Comparison of ENCODE assay signal across 23 mouse cellular contexts in the genomic region with DNA sequence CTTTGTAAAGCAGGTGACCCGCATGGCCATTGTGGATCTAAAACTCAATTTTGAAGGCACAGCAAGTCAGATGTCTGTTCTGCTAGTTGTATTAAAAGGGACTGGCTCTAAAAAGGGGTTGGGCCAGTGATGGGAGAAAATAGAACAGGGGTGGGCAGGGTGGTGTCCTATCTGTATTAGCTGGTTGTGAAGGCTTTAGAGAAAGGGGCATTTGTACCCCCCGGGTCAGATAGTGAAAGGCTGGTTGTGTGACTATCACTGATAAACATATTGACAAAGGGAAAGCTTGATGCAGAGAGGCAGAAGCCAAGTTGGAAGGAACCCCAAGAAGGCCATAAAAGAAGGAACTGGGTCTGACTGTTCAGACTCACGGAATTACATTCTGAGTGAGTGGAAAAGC. TPM values are rescaled to one million over a fixed set of nuclear protein-coding genes. Genes with fewer than 3 reads are reported as not detected.
DNase-seq lines count a peak whose midpoint lies in the region; ATAC-seq and TF ChIP-seq lines count a peak whose summit lies in the region.
"Had no signal": no experiment of that assay in that cellular context is flagged by ENCODE, and none has a peak within 500 bp of the region (broad histone marks: within the 10 kb centered on the region; RNA-seq: fewer than 3 reads in every experiment).

No protein-coding gene starts in this region.

- H3K4me2 ChIP-seq in lung, embryonic 14.5 days: peak overlapping the region; percentile 3; the same call in 1 of the 2 replicates
- H3K4me2 ChIP-seq in lung, postnatal 0 days (replicated peaks; ENCODE audit: low read depth, low read length): no peak overlapping the region
- peak overlapping the region; percentile 97 for H3K4me2 ChIP-seq in liver, embryonic 13.5 days
- peak overlapping the region; percentile 21 for H3K4me2 ChIP-seq in myocyte (ENCODE audit: low read depth)
- H3K4me2 ChIP-seq in midbrain, embryonic 14.5 days (ENCODE audit: low read length): no peak overlapping the region
- H3K4me2 ChIP-seq: embryonic facial prominence, embryonic 12.5 days; hindbrain, embryonic 13.5 days; kidney, embryonic 15.5 days; limb, embryonic 12.5 days; lung, embryonic 15.5 days; midbrain, embryonic 15.5 days had no signal

- H3K9ac ChIP-seq in heart, adult 2 months (ENCODE audit: low read depth, low read length): no peak overlapping the region
- H3K9ac ChIP-seq in lung, embryonic 14.5 days: no peak overlapping the region; the same call in 1 of the 2 replicates
- H3K9ac ChIP-seq in lung, postnatal 0 days (replicated peaks; ENCODE audit: low read depth): no peak overlapping the region
- peak overlapping the region; percentile 61 for H3K9ac ChIP-seq in liver, embryonic 13.5 days
- no peak overlapping the region for H3K9ac ChIP-seq in midbrain, embryonic 14.5 days (replicated peaks; ENCODE audit: low read length)
- H3K9ac ChIP-seq: embryonic facial prominence, embryonic 12.5 days; forebrain, postnatal 0 days; hindbrain, embryonic 13.5 days; kidney, embryonic 15.5 days; limb, embryonic 12.5 days; lung, embryonic 15.5 days; midbrain, embryonic 15.5 days had no signal

- H3K4me1 ChIP-seq in heart, embryonic 10.5 days: peaks cover 53% of the 10 kb centered on the region
- H3K4me1 ChIP-seq in heart, adult 2 months (ENCODE audit: control insufficient read depth, insufficient read depth, low read length): peaks cover 13% of the 10 kb centered on the region
- peaks cover 22% of the 10 kb centered on the region for H3K4me1 ChIP-seq in lung, embryonic 14.5 days (ENCODE audit: insufficient read depth)
- peaks cover 5% of the 10 kb centered on the region; the same call in 1 of the 2 replicates for H3K4me1 ChIP-seq in lung, postnatal 0 days (ENCODE audit: insufficient read depth, low read depth, low read length)
- peaks cover 83% of the 10 kb centered on the region for H3K4me1 ChIP-seq in liver, embryonic 13.5 days (replicated peaks)
- peaks cover 21% of the 10 kb centered on the region; the same call in 1 of the 2 replicates for H3K4me1 ChIP-seq in midbrain, embryonic 14.5 days (ENCODE audit: control insufficient read depth, insufficient read depth, low read length)

- H3K36me3 ChIP-seq in heart, embryonic 10.5 days: peaks cover 6% of the 10 kb centered on the region; the same call in 1 of the 2 replicates
- H3K36me3 ChIP-seq in heart, adult 2 months (ENCODE audit: control insufficient read depth, insufficient read depth, low read length): no peaks in the 10 kb centered on the region
- H3K36me3 ChIP-seq in lung, embryonic 14.5 days (ENCODE audit: insufficient read depth): no peaks in the 10 kb centered on the region; the same call in 1 of the 2 replicates
- no peaks in the 10 kb centered on the region for H3K36me3 ChIP-seq in lung, postnatal 0 days (ENCODE audit: insufficient read depth, low read length)
- H3K36me3 ChIP-seq in liver, embryonic 13.5 days: peaks cover 11% of the 10 kb centered on the region; the same call in 1 of the 2 replicates
- no peaks in the 10 kb centered on the region for H3K36me3 ChIP-seq in myocyte (ENCODE audit: control insufficient read depth, insufficient read depth)
- H3K36me3 ChIP-seq in midbrain, embryonic 14.5 days (ENCODE audit: control insufficient read depth, insufficient read depth, low read length): no peaks in the 10 kb centered on the region
- H3K36me3 ChIP-seq: lung, embryonic 15.5 days; midbrain, embryonic 15.5 days had no signal

- H3K79me2 ChIP-seq in heart, adult 2 months (replicated peaks; ENCODE audit: control insufficient read depth, insufficient read depth, low read length): peaks cover 1% of the 10 kb centered on the region; the same call in 1 of the 2 replicates
- H3K79me2 ChIP-seq in myocyte (ENCODE audit: control insufficient read depth, insufficient read depth): peaks cover 88% of the 10 kb centered on the region

- TF ChIP-seq CTCF in heart, adult 2 months (IDR thresholded peaks at IDR 0.05): no peak
- no peak for TF ChIP-seq CTCF in lung, embryonic 14.5 days (IDR thresholded peaks at IDR 0.05; ENCODE audit: low read depth)
- no peak for TF ChIP-seq CTCF in lung, postnatal 0 days (IDR thresholded peaks at IDR 0.05)

- no peaks in the 10 kb centered on the region for H3K27me3 ChIP-seq in heart, embryonic 10.5 days (ENCODE audit: insufficient read depth, poor library complexity, severe bottlenecking)
- H3K27me3 ChIP-seq in heart, adult 2 months (ENCODE audit: control insufficient read depth, insufficient read depth, low read length): no peaks in the 10 kb centered on the region
- H3K27me3 ChIP-seq in lung, embryonic 14.5 days (ENCODE audit: insufficient read depth, low read length): no peaks in the 10 kb centered on the region
- H3K27me3 ChIP-seq in lung, postnatal 0 days (replicated peaks; ENCODE audit: insufficient read depth, low read length): no peaks in the 10 kb centered on the region
- H3K27me3 ChIP-seq in liver, embryonic 13.5 days: no peaks in the 10 kb centered on the region
- no peaks in the 10 kb centered on the region for H3K27me3 ChIP-seq in myocyte (ENCODE audit: control insufficient read depth, insufficient read depth, insufficient read length)
- no peaks in the 10 kb centered on the region for H3K27me3 ChIP-seq in midbrain, embryonic 14.5 days (ENCODE audit: control insufficient read depth, insufficient read depth, low read length)
- H3K27me3 ChIP-seq: embryonic facial prominence, embryonic 12.5 days; hindbrain, embryonic 13.5 days; kidney, embryonic 15.5 days; limb, embryonic 12.5 days; lung, embryonic 15.5 days; midbrain, embryonic 15.5 days had no signal

- no peaks in the 10 kb centered on the region for H3K9me3 ChIP-seq in heart, embryonic 10.5 days
- no peaks in the 10 kb centered on the region for H3K9me3 ChIP-seq in lung, embryonic 14.5 days (ENCODE audit: low read depth, low read length)
- H3K9me3 ChIP-seq in lung, postnatal 0 days (ENCODE audit: low read length): no peaks in the 10 kb centered on the region
- H3K9me3 ChIP-seq in liver, embryonic 13.5 days (replicated peaks): no peaks in the 10 kb centered on the region
- H3K9me3 ChIP-seq in midbrain, embryonic 14.5 days (ENCODE audit: control insufficient read depth, low read length): no peaks in the 10 kb centered on the region
- H3K9me3 ChIP-seq: embryonic facial prominence, embryonic 12.5 days; hindbrain, embryonic 13.5 days; kidney, embryonic 15.5 days; limb, embryonic 12.5 days; lung, embryonic 15.5 days; midbrain, embryonic 15.5 days had no signal

- TF ChIP-seq EP300 in heart, adult 2 months (IDR thresholded peaks at IDR 0.05; ENCODE audit: insufficient read depth, low read depth, low read length): no peak
- no peak for TF ChIP-seq EP300 in lung, postnatal 0 days (IDR thresholded peaks at IDR 0.05)

- TF ChIP-seq POLR2A in heart, adult 2 months (IDR thresholded peaks at IDR 0.05; ENCODE audit: insufficient read depth, low read depth, low read length): no peak
- TF ChIP-seq POLR2A in myocyte (IDR thresholded peaks at IDR 0.05; ENCODE audit: insufficient read length, low read depth): no peak

- H3ac ChIP-seq in myocyte (ENCODE audit: control insufficient read depth, insufficient read length): no peak overlapping the region

- ATAC-seq in lung, embryonic 14.5 days (ENCODE audit: insufficient read depth): no peak
- ATAC-seq in lung, postnatal 0 days: no peak
- peak; percentile 77 for ATAC-seq in liver, embryonic 13.5 days (ENCODE audit: low read depth)
- ATAC-seq in midbrain, embryonic 14.5 days (ENCODE audit: low FRiP score, low TSS enrichment): no peak
- ATAC-seq: CD4-positive, CD25-positive, alpha-beta regulatory T cell, adult 4 months; forebrain, postnatal 0 days; intestine, embryonic 16.5 days; midbrain, embryonic 15.5 days had no signal

- no peak for DNase-seq in heart, embryonic 10.5 days (ENCODE audit: low spot score)
- DNase-seq in heart, adult 2 months: no peak
- no peak for DNase-seq in lung, embryonic 14.5 days
- no peak for DNase-seq in lung, postnatal 0 days (ENCODE audit: low spot score)
- peak; percentile 73 for DNase-seq in liver, embryonic 13.5 days
- no peak for DNase-seq in cerebellum, postnatal 4 days (ENCODE audit: low spot score in 2 of 2)
- DNase-seq in midbrain, embryonic 14.5 days: no peak
- DNase-seq: adrenal gland, postnatal 25 days; cerebellum, adult 2 months; forebrain, postnatal 0 days; kidney, postnatal 4 days; right cerebral cortex, postnatal 4 days had no signal

- peak overlapping the region; percentile 3; the same call in 1 of the 2 replicates for H3K27ac ChIP-seq in heart, embryonic 10.5 days
- H3K27ac ChIP-seq in heart, adult 2 months: no peak overlapping the region
- no peak overlapping the region for H3K27ac ChIP-seq in lung, embryonic 14.5 days (ENCODE audit: low read depth)
- H3K27ac ChIP-seq in lung, postnatal 0 days (ENCODE audit: low read length): no peak overlapping the region
- H3K27ac ChIP-seq in liver, embryonic 13.5 days: peak overlapping the region; percentile 84
- H3K27ac ChIP-seq in midbrain, embryonic 14.5 days (replicated peaks; ENCODE audit: low read depth, low read length): no peak overlapping the region
- H3K27ac ChIP-seq: embryonic facial prominence, embryonic 12.5 days; hindbrain, embryonic 13.5 days; kidney, embryonic 15.5 days; limb, embryonic 12.5 days; lung, embryonic 15.5 days; macrophage; midbrain, embryonic 15.5 days; stomach, postnatal 0 days had no signal

- no peak overlapping the region for H3K4me3 ChIP-seq in heart, embryonic 10.5 days
- no peak overlapping the region for H3K4me3 ChIP-seq in heart, adult 2 months
- H3K4me3 ChIP-seq in lung, embryonic 14.5 days (ENCODE audit: low read depth, low read length): no peak overlapping the region
- H3K4me3 ChIP-seq in lung, postnatal 0 days (ENCODE audit: low read depth, low read length): no peak overlapping the region
- peak overlapping the region; percentile 38 for H3K4me3 ChIP-seq in liver, embryonic 13.5 days (replicated peaks)
- H3K4me3 ChIP-seq in myocyte: no peak overlapping the region
- no peak overlapping the region for H3K4me3 ChIP-seq in midbrain, embryonic 14.5 days (replicated peaks; ENCODE audit: low read depth, low read length)
- H3K4me3 ChIP-seq: embryonic facial prominence, embryonic 12.5 days; hindbrain, embryonic 13.5 days; kidney, embryonic 15.5 days; limb, embryonic 12.5 days; lung, embryonic 15.5 days; midbrain, embryonic 15.5 days had no signal

- intact Hi-C loops in heart, adult 2 months (cut with DNase I): no loop called here

- 76% methylated on average over 3 of the region's 3 CpGs for WGBS in heart, embryonic 10.5 days
- 76% methylated on average over 3 of the region's 3 CpGs for WGBS in heart, adult 2 months
- 79% methylated on average over 3 of the region's 3 CpGs for WGBS in lung, embryonic 14.5 days
- WGBS in lung, postnatal 0 days: 69% methylated on average over 3 of the region's 3 CpGs
- WGBS in liver, embryonic 13.5 days (ENCODE audit: insufficient replicate concordance): 21% methylated on average over 3 of the region's 3 CpGs
- 91% methylated on average over 3 of the region's 3 CpGs for WGBS in midbrain, embryonic 14.5 days

RNA-seq across cellular contexts. Expression of a gene that starts 4.2 kb away (rescaled TPM):
- 12.6 and 21.0 TPM in 2 replicates for polyA plus RNA-seq in heart, embryonic 10.5 days (2016; fragmentation: Nextera tagmentation; extraction: Ambion mirVana)
- total RNA-seq in heart, adult 2 months (2021): 10 to 100 TPM; 12.3 to 13.4 TPM
- 4.8 and 7.5 TPM in 2 replicates for polyA plus RNA-seq in heart, adult 2 months (2012; rRNA removed)
- polyA plus RNA-seq in lung, embryonic 14.5 days (2014; fragmentation: Nextera tagmentation; extraction: Ambion mirVana): 29.0 and 29.9 TPM in 2 replicates
- polyA plus RNA-seq in lung, postnatal 0 days (2015; fragmentation: Nextera tagmentation; extraction: Ambion mirVana): 22.5 and 23.7 TPM in 2 replicates
- 9.8 and 10.1 TPM in 2 replicates for polyA plus RNA-seq in liver, embryonic 13.5 days (2015; fragmentation: Nextera tagmentation; extraction: Ambion mirVana)
- 17.2 TPM for polyA plus RNA-seq in myocyte (2012; fragmentation: generic; extraction: Trizol)
- polyA plus RNA-seq in midbrain, embryonic 14.5 days (2014; fragmentation: Nextera tagmentation; extraction: Ambion mirVana): 14.0 and 16.0 TPM in 2 replicates

RNA-seq across cellular contexts. Expression of a gene that starts 34.1 kb away (rescaled TPM):
- polyA plus RNA-seq in heart, embryonic 10.5 days (2016; fragmentation: Nextera tagmentation; extraction: Ambion mirVana): 88.5 and 109 TPM in 2 replicates
- 10 to 100 TPM; 34.1 to 43.7 TPM for total RNA-seq in heart, adult 2 months (2021)
- polyA plus RNA-seq in heart, adult 2 months (2012; rRNA removed): 32.5 and 43.5 TPM in 2 replicates
- polyA plus RNA-seq in lung, embryonic 14.5 days (2014; fragmentation: Nextera tagmentation; extraction: Ambion mirVana): 95.3 and 102 TPM in 2 replicates
- 164 and 167 TPM in 2 replicates for polyA plus RNA-seq in lung, postnatal 0 days (2015; fragmentation: Nextera tagmentation; extraction: Ambion mirVana)
- 64.6 and 68.2 TPM in 2 replicates for polyA plus RNA-seq in liver, embryonic 13.5 days (2015; fragmentation: Nextera tagmentation; extraction: Ambion mirVana)
- polyA plus RNA-seq in myocyte (2012; fragmentation: generic; extraction: Trizol): 50.9 TPM
- 78.3 and 79.9 TPM in 2 replicates for polyA plus RNA-seq in midbrain, embryonic 14.5 days (2014; fragmentation: Nextera tagmentation; extraction: Ambion mirVana)

RNA-seq across cellular contexts. Expression of a gene that starts 54.8 kb away (rescaled TPM):
- polyA plus RNA-seq in heart, embryonic 10.5 days (2016; fragmentation: Nextera tagmentation; extraction: Ambion mirVana): 147 and 212 TPM in 2 replicates
- 10 to 100 TPM; 21.7 to 22.3 TPM for total RNA-seq in heart, adult 2 months (2021)
- polyA plus RNA-seq in heart, adult 2 months (2012; rRNA removed): 9.3 and 17.8 TPM in 2 replicates
- 196 and 200 TPM in 2 replicates for polyA plus RNA-seq in lung, embryonic 14.5 days (2014; fragmentation: Nextera tagmentation; extraction: Ambion mirVana)
- 58.0 and 59.1 TPM in 2 replicates for polyA plus RNA-seq in lung, postnatal 0 days (2015; fragmentation: Nextera tagmentation; extraction: Ambion mirVana)
- 140 and 149 TPM in 2 replicates for polyA plus RNA-seq in liver, embryonic 13.5 days (2015; fragmentation: Nextera tagmentation; extraction: Ambion mirVana)
- polyA plus RNA-seq in myocyte (2012; fragmentation: generic; extraction: Trizol): 65.6 TPM
- 144 and 154 TPM in 2 replicates for polyA plus RNA-seq in midbrain, embryonic 14.5 days (2014; fragmentation: Nextera tagmentation; extraction: Ambion mirVana)

Comparison
In these comparisons a context has a peak if more than half of its experiments do, and no peak if none do; other contexts are left out.
1. H3K27ac ChIP-seq: peak in heart, embryonic 10.5 days (single experiment) and liver, embryonic 13.5 days (single experiment); none in heart, adult 2 months (single experiment), lung, embryonic 14.5 days (single experiment), lung, postnatal 0 days (single experiment) and midbrain, embryonic 14.5 days (single experiment).
2. H3K4me2 ChIP-seq: peak in lung, embryonic 14.5 days (single experiment), liver, embryonic 13.5 days (single experiment) and myocyte (single experiment); none in lung, postnatal 0 days (single experiment) and midbrain, embryonic 14.5 days (single experiment).